Mouse (Mus musculus) ES-Bruce4 (cell line): ENCODE data around the gene Sgo1.

Source experiments
- CTCF ChIP-seq: IDR thresholded peaks from one replicate; pipeline ENCODE4 v1.8.1; 2011; ENCODE audit warnings: low read depth, low read length
- EP300 ChIP-seq: IDR thresholded peaks from 2 replicates; pipeline ENCODE4 v1.6.1; 2011; ENCODE audit warnings: low read depth, low read length; ENCODE audit not compliant: insufficient read depth
- POLR2A ChIP-seq: IDR thresholded peaks from one replicate; pipeline ENCODE4 v1.8.1; 2011; ENCODE audit warnings: low read length; ENCODE audit not compliant: insufficient read depth

- TF ChIP-seq CTCF (no peak), POLR2A (no peak), EP300 (no peak)
Measured at GRCm38 (mm10) chr17:53694039-53694438, 4.9 kb upstream of the Sgo1 start.
